Mouse (Mus musculus): ENCODE results near the gene Cd160. TPM values are rescaled to one million over a fixed set of nuclear protein-coding genes. Genes with fewer than 3 reads are reported as not detected.

The Cd160 gene
- polyA plus RNA-seq (2016; fragmentation: Nextera tagmentation; extraction: Ambion mirVana): 0.10 and 0.22 TPM in 2 replicates

DNA sequence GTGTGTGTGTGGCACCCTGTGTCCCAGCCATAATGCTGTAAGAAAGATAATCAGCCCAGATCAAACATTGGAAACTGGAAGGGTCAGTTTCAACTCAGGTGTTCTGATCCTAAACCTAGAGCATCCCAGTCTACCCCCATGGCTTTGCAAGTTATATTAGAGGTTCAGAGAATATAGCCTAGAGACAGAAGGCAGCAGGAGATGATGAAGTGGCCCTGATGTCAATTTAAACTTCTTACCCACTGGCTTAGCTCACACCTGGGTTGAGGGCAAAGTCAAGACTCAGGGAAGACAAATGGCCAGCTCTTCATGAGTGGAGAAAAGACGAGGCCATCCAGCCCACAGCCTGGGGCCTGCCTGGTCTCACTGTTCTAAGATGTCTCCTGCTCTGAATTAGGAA lies at the start of gene Cd160, which contains the start of gene Pdzk1:
TSS of gene Cd160 (minus strand) at position 368 of the 400 bp plus-strand sequence.
TSS of gene Pdzk1 (plus strand) at position 301 of the 400 bp plus-strand sequence.
- no peaks in the 10 kb centered on the region for H3K9me3 ChIP-seq (replicated peaks)
- 69% methylated on average over 1 of the region's 1 CpGs for WGBS
- DNase-seq (ENCODE audit: low spot score): no peak

DNA sequence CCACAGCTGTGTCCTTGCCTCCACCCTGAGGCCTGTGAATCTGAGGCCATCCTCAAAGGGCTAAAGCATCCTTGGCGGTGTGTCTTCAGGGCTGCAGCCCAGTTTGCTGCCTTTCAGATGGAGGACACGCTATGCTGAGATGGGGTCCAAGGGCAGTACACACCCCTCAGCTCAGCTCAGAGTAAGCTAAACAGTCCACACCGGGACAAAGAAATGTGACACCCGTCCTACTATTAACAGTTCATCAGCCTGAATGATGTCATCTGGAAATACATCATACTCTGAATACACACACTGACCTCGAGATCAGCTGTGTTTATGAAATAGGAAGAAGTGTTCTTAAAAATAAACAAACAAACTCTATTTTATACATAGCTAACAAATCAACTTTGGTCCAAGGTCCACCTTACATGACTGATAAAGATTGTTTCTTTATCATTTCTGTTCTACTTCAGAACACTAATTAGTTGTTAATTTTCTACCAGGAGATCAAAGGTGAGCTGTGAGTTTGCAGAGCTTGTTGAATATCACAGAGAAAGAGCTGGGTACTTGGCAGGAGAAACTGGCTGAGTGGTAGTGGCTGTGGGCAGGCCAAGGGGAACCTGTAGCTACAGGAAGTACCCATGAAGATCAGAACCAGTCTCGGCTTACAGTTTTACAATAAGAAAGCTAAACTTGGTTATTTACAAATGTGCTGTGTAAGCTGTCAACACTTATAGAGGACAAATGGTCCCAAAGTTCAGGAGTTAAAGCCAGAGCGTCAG lies 45.8 kb upstream of the Cd160 start:
- H3K36me3 ChIP-seq: peaks cover 83% of the 10 kb centered on the region
- no peaks in the 10 kb centered on the region for H3K9me3 ChIP-seq (replicated peaks)
- WGBS: 90% methylated on average over 7 of the region's 7 CpGs
- H3K27ac ChIP-seq (replicated peaks): no peak overlapping the region
- H3K27me3 ChIP-seq (ENCODE audit: low read depth, poor library complexity, severe bottlenecking): no peaks in the 10 kb centered on the region
- no peaks in the 10 kb centered on the region for H3K4me1 ChIP-seq
- DNase-seq (ENCODE audit: low spot score): no peak
- H3K4me3 ChIP-seq: no peak overlapping the region

More for the DNA sequence above, at the start of gene Cd160, which contains the start of gene Pdzk1:
- Histone ChIP-seq H3K36me3 (no peaks in the 10 kb centered on the region), H3K27me3 (ENCODE audit: low read depth, poor library complexity, severe bottlenecking) (no peaks in the 10 kb centered on the region), H3K4me1 (peaks cover 26% of the 10 kb centered on the region), H3K27ac (replicated peaks) (peak within 1 kb of the TSS; percentile 33; the same call in 1 of the 2 replicates), H3K4me3 (no peak within 1 kb of the TSS)

DNA sequence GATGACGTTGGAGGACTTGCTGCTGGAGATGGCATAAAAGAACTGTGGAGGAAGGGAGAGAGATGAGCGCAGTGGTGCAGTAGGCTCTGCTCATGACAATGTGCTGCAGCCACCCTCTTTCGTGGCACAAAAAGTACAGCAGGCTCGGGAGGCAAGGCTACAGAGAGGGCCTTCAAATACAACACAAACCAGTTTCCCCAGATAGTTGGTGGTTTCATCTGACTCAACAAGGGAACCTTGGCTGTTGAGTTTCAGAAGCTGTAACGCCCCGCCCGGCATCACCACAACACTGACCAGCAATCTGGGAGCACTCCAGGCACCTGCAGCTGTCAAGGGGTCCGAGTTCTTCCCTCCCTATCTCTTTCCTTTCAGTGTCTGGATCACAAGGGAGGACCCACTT lies 43.4 kb upstream of the Cd160 start:
- WGBS: 97% methylated on average over 8 of the region's 8 CpGs
- Histone ChIP-seq H3K27ac (replicated peaks) (no peak overlapping the region), H3K4me1 (no peaks in the 10 kb centered on the region), H3K4me3 (no peak overlapping the region), H3K9me3 (replicated peaks) (no peaks in the 10 kb centered on the region), H3K36me3 (peaks cover 87% of the 10 kb centered on the region), H3K27me3 (ENCODE audit: low read depth, poor library complexity, severe bottlenecking) (no peaks in the 10 kb centered on the region)
- no peak for DNase-seq (ENCODE audit: low spot score)

DNA sequence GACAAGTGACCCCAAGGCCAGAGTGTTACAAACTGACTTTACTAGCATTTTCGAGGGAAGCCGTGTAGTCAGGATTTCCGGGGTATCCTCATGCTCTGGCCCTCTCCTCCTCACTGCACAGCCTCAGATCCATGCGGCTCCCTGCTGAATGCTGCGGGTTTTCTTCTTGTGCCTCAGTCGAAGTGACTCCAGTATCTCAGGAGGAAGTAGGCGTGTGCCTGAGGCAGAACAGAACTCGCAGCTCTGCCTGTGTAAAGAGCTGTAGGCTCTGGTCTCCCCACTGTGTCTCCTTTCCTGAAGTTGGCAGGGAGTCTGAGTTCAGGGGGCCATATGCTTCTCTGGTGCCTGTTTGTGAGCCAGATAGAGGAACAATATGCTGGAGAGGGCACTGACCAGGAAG lies 41.9 kb upstream of the Cd160 start:
- Histone ChIP-seq H3K27ac (replicated peaks) (no peak overlapping the region), H3K4me1 (no peaks in the 10 kb centered on the region), H3K4me3 (no peak overlapping the region), H3K27me3 (ENCODE audit: low read depth, poor library complexity, severe bottlenecking) (no peaks in the 10 kb centered on the region), H3K36me3 (peaks cover 82% of the 10 kb centered on the region), H3K9me3 (replicated peaks) (no peaks in the 10 kb centered on the region)
- DNase-seq (ENCODE audit: low spot score): no peak
- WGBS: 91% methylated on average over 8 of the region's 8 CpGs

DNA sequence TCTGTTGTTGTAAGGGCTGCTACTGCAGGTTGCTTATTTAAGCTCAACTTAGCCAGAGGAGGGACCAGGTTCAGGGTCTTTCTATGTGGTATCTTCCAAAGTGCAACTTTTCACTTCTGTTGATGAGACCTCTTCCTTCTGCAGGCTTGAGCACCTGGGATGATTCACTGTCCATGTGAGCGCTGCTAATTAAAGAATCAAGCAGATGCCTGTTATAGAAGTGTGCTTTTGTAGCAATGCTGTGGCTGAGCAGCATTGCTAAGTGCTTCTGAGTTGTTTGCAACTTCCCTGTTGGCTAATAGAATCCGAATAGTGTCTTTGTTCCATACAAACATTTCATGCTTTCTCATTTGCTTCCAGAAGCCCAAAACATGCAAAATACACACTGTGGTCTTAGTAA lies 41.1 kb upstream of the Cd160 start:
- no peak overlapping the region for H3K27ac ChIP-seq (replicated peaks)
- DNase-seq (ENCODE audit: low spot score): no peak
- H3K4me3 ChIP-seq: no peak overlapping the region
- H3K9me3 ChIP-seq (replicated peaks): no peaks in the 10 kb centered on the region
- WGBS: 94% methylated on average over 2 of the region's 2 CpGs
- no peaks in the 10 kb centered on the region for H3K27me3 ChIP-seq (ENCODE audit: low read depth, poor library complexity, severe bottlenecking)
- peaks cover 77% of the 10 kb centered on the region for H3K36me3 ChIP-seq
- no peaks in the 10 kb centered on the region for H3K4me1 ChIP-seq

DNA sequence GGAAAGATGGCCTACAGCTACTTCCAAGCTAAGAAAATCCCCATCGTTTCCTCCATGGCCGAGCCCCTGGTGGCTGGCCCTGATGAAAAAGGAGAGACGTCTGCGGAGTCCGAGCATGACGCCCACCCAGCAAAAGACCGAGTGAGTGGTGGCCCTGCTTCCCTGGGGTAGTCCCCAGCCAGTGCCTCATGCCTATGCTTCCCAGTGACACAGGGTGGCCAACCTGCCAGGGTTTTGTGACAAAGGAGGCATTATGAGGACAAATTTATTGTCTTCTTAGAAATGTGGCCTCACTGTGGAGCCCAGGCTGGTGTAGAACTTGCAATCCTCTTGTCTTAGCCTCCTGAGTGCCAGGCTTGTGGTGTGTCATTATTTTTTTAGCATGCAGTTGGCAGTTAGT lies 39.9 kb upstream of the Cd160 start:
- H3K4me1 ChIP-seq: no peaks in the 10 kb centered on the region
- H3K4me3 ChIP-seq: no peak overlapping the region
- DNase-seq (ENCODE audit: low spot score): no peak
- H3K9me3 ChIP-seq (replicated peaks): no peaks in the 10 kb centered on the region
- peaks cover 66% of the 10 kb centered on the region for H3K36me3 ChIP-seq
- H3K27ac ChIP-seq (replicated peaks): no peak overlapping the region
- 94% methylated on average over 7 of the region's 7 CpGs for WGBS
- H3K27me3 ChIP-seq (ENCODE audit: low read depth, poor library complexity, severe bottlenecking): no peaks in the 10 kb centered on the region

DNA sequence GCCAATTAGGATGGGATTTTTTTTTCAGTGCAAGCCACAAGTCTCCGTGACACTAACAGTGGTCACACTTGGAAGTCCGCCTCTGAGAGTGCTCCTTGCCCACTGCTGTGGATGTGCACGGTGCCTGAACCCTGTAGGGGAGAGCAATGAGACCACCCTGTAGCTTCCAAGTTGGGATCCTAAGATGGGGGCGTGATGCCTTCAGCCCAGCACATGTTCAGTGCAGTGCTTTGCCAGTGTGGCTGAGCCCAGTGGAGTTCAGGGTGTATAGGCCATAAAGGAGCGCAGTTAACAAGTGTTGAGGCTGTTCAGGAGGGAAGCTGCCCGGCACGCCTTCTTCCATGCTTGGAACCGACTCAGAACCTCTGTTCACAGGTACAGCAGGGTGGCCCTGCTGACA lies 39.4 kb upstream of the Cd160 start:
- H3K9me3 ChIP-seq (replicated peaks): no peaks in the 10 kb centered on the region
- no peak for DNase-seq (ENCODE audit: low spot score)
- H3K4me3 ChIP-seq: no peak overlapping the region
- peaks cover 60% of the 10 kb centered on the region for H3K36me3 ChIP-seq
- H3K27ac ChIP-seq (replicated peaks): no peak overlapping the region
- H3K27me3 ChIP-seq (ENCODE audit: low read depth, poor library complexity, severe bottlenecking): no peaks in the 10 kb centered on the region
- no peaks in the 10 kb centered on the region for H3K4me1 ChIP-seq
- WGBS: 93% methylated on average over 8 of the region's 8 CpGs

DNA sequence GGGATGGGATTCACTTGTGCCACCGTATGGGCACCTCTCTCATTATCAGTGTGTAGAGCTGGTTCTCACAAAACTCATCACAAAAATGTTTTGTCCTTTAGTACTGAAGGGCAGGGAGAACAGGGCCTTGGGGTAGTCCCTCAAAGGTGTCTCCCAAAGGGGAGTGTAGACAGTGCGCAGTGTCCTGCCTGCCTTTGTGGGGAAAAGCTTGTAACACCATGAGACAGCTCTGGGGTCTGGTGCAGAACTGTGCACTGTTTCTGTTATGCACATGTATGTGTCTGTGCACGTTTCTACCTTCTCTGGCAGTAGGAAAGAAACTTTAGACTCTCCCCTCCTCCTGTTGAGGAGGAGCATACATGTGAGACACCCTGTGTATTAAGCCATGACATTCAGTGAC lies 38.7 kb upstream of the Cd160 start:
- Histone ChIP-seq H3K9me3 (replicated peaks) (no peaks in the 10 kb centered on the region), H3K27me3 (ENCODE audit: low read depth, poor library complexity, severe bottlenecking) (no peaks in the 10 kb centered on the region), H3K27ac (replicated peaks) (no peak overlapping the region), H3K4me1 (no peaks in the 10 kb centered on the region), H3K4me3 (no peak overlapping the region), H3K36me3 (peaks cover 53% of the 10 kb centered on the region)
- DNase-seq (ENCODE audit: low spot score): no peak
- 90% methylated on average over 3 of the region's 3 CpGs for WGBS

DNA sequence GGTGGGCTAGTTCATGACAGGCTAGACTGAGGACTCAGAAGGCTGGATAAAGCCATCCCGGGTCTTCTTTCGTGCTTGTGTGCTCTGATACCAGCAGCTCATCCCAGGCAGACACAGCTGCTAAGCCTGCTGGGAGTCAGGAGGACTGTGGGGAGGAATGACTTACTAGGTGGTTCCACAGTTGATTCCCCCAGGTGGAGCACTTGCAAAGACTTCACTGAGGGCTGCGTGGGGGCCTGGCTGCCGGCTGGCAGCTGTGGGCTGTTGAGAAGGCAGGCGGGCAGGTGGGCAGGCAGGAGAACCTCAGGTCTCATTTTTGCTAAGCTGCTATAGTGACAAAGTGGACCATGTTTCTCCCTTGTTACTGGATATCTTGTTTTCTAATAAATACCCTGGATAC lies 31.3 kb upstream of the Cd160 start:
- WGBS: 91% methylated on average over 5 of the region's 5 CpGs
- no peaks in the 10 kb centered on the region for H3K9me3 ChIP-seq (replicated peaks)
- no peaks in the 10 kb centered on the region for H3K4me1 ChIP-seq
- no peaks in the 10 kb centered on the region for H3K27me3 ChIP-seq (ENCODE audit: low read depth, poor library complexity, severe bottlenecking)
- H3K36me3 ChIP-seq: 0 out of 2 replicates have a peak, but pooled peaks cover 4% of the 10 kb centered on the region
- H3K27ac ChIP-seq (replicated peaks): no peak overlapping the region
- H3K4me3 ChIP-seq: no peak overlapping the region
- DNase-seq (ENCODE audit: low spot score): no peak

DNA sequence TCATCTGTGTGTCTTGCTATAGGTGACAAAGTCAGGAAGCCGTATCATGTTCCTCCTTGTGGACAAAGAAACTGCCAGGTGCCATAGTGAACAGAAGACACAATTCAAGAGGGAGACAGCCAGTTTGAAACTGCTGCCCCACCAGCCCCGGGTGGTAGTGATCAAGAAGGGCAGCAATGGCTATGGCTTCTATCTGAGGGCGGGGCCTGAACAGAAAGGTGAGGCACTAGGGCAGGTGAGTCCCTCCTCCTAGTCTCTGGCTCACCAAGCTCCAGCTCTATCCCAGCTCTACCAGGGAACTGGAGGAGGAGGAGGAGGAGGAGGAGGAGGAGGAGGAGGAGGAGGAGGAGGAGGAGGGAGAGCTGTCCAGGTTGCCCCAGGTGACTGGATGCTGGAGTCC lies 26.7 kb upstream of the Cd160 start:
- no peak overlapping the region for H3K27ac ChIP-seq (replicated peaks)
- no peaks in the 10 kb centered on the region for H3K4me1 ChIP-seq
- H3K9me3 ChIP-seq (replicated peaks): no peaks in the 10 kb centered on the region
- 0 out of 2 replicates have a peak, but pooled peaks cover 2% of the 10 kb centered on the region for H3K36me3 ChIP-seq
- 71% methylated on average over 3 of the region's 3 CpGs for WGBS
- no peak overlapping the region for H3K4me3 ChIP-seq
- H3K27me3 ChIP-seq (ENCODE audit: low read depth, poor library complexity, severe bottlenecking): no peaks in the 10 kb centered on the region
- no peak for DNase-seq (ENCODE audit: low spot score)

DNA sequence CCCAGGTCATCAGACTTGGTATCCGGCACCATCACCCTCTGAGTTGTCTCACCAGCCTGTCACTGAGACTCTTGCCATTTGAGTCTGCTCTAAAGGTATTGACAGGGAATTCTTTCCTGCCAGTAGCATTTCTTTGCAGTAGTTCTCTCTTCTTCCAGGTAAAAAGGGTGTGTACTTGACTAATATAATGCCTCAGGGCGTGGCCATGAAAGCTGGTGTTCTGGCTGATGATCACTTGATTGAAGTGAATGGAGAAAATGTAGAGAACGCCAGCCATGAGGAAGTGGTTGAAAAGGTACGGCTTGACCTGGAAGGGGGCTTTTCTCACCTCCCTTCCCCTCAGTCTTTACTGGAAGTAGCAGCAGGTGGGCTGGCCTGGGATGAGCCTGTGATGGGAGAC lies 25.2 kb upstream of the Cd160 start:
- Histone ChIP-seq H3K4me3 (no peak overlapping the region), H3K36me3 (no peaks in the 10 kb centered on the region), H3K9me3 (replicated peaks) (no peaks in the 10 kb centered on the region), H3K27ac (replicated peaks) (no peak overlapping the region), H3K27me3 (ENCODE audit: low read depth, poor library complexity, severe bottlenecking) (no peaks in the 10 kb centered on the region), H3K4me1 (no peaks in the 10 kb centered on the region)
- DNase-seq (ENCODE audit: low spot score): no peak
- 90% methylated on average over 4 of the region's 4 CpGs for WGBS

DNA sequence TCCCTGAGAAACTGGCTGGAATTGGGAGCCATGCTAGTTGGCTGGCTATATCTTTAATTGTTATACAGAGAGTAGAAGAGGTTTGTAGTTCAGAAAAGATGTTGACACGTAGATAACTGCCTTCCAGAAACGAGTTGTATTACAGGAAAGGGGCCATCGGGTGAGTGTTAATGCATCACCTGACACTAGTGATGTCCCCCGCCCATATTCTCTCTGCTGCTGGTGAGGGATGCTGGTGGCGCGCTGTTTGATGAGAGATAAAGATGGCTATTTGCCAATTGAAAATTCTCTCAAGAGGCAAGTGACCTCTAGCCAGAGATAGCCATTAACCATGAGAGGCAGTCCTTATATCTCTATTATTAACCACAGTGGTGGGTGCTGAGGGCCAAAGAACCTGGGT lies 23.4 kb upstream of the Cd160 start:
- DNase-seq (ENCODE audit: low spot score): no peak
- Histone ChIP-seq H3K27me3 (ENCODE audit: low read depth, poor library complexity, severe bottlenecking) (no peaks in the 10 kb centered on the region), H3K27ac (replicated peaks) (no peak overlapping the region), H3K36me3 (no peaks in the 10 kb centered on the region), H3K9me3 (replicated peaks) (no peaks in the 10 kb centered on the region), H3K4me1 (peaks cover under 1% of the 10 kb centered on the region; the same call in 1 of the 2 replicates), H3K4me3 (no peak overlapping the region)
- 88% methylated on average over 6 of the region's 6 CpGs for WGBS

DNA sequence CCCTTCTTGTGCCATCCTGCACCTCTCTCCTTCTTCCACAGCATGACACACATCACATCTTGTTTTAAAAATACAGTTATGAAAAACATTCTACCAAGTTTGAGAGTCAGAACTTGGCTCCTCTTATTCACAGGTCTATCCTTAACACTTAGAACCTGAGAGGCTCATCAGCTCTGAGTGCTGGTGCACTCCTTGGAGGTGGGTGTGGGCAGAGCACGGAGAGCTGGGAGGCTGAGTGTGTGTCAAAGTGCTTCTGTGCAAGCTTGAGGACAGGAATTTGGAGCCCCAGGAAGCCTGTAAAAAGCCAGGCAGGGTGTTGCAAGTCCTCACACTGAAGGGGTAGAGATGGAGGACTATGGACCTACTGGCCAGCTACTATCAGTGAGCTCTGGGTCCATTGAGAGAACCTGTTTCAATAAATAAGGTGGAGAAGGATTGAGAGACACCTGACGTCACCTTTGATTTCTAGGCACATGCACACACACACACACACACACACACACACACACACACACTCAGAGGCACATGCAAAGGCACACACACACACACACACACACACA lies 20.1 kb upstream of the Cd160 start:
- Histone ChIP-seq H3K4me3 (no peak overlapping the region), H3K27ac (replicated peaks) (no peak overlapping the region), H3K9me3 (replicated peaks) (no peaks in the 10 kb centered on the region), H3K27me3 (ENCODE audit: low read depth, poor library complexity, severe bottlenecking) (no peaks in the 10 kb centered on the region), H3K4me1 (peaks cover 3% of the 10 kb centered on the region; the same call in 1 of the 2 replicates), H3K36me3 (no peaks in the 10 kb centered on the region)
- no peak for DNase-seq (ENCODE audit: low spot score)
- 80% methylated on average over 2 of the region's 2 CpGs for WGBS

Measured in midbrain, embryonic 10.5 days (tissue).